In genomic region chr19:17774061-17774460, GRCm38 (mm10) we compare ENCODE assay signal across 28 mouse cellular contexts.
DNase-seq lines count a peak whose midpoint lies in the region; ATAC-seq and TF ChIP-seq lines count a peak whose summit lies in the region.
"Had no signal": no experiment of that assay in that cellular context is flagged by ENCODE, and none has a peak within 500 bp of the region (broad histone marks: within the 10 kb centered on the region; RNA-seq: fewer than 3 reads in every experiment).

No protein-coding gene starts in this region.

- no peak overlapping the region for H3K4me3 ChIP-seq in forebrain, postnatal 0 days (ENCODE audit: low read depth, low read length)
- no peak overlapping the region for H3K4me3 ChIP-seq in forebrain, embryonic 11.5 days (ENCODE audit: low read depth, low read length)
- H3K4me3 ChIP-seq in liver, adult 2 months (ENCODE audit: insufficient read depth, low read depth, low read length) = no peak overlapping the region
- H3K4me3 ChIP-seq in liver, embryonic 12.5 days = no peak overlapping the region
- H3K4me3 ChIP-seq: embryonic facial prominence, embryonic 10.5 days; embryonic facial prominence, embryonic 13.5 days; erythroblast, embryonic 14.5 days; forebrain, embryonic 15.5 days; gastrocnemius, adult 2 months; heart, embryonic 12.5 days; heart, embryonic 15.5 days; hindbrain, embryonic 10.5 days; hindbrain, embryonic 13.5 days; intestine, embryonic 15.5 days had no signal

- DNase-seq in adrenal gland, postnatal 10 days = peak; percentile 39
- DNase-seq in adrenal gland, adult 18-20 months (ENCODE audit: low spot score in 2 of 2) = no peak
- DNase-seq in forebrain, postnatal 0 days = no peak
- no peak for DNase-seq in forebrain, embryonic 11.5 days (ENCODE audit: low spot score)
- DNase-seq in liver, adult 2 months (ENCODE audit: extremely low read depth, low read depth, low spot score) = peak; percentile 66
- DNase-seq: adrenal gland, postnatal 36 days; cerebellum, adult 11-12 months; cerebellum, adult 8-10 months; cerebellum, postnatal 10 days; cerebellum, postnatal 36 days; embryo, embryonic 11 days; gastrocnemius, adult 2 months; gastrocnemius, postnatal 25 days; heart, postnatal 10 days; heart, postnatal 36 days; kidney, adult 11 months had no signal

- H3K9me3 ChIP-seq in forebrain, postnatal 0 days (ENCODE audit: low read length) = no peaks in the 10 kb centered on the region
- H3K9me3 ChIP-seq in forebrain, embryonic 11.5 days (ENCODE audit: control insufficient read depth, low read length) = no peaks in the 10 kb centered on the region
- H3K9me3 ChIP-seq in liver, embryonic 12.5 days (replicated peaks) = no peaks in the 10 kb centered on the region
- H3K9me3 ChIP-seq: embryonic facial prominence, embryonic 10.5 days; embryonic facial prominence, embryonic 13.5 days; forebrain, embryonic 15.5 days; heart, embryonic 12.5 days; heart, embryonic 15.5 days; hindbrain, embryonic 10.5 days; hindbrain, embryonic 13.5 days; intestine, embryonic 15.5 days had no signal

- no peak overlapping the region for H3K4me2 ChIP-seq in forebrain, postnatal 0 days (ENCODE audit: low read depth)
- H3K4me2 ChIP-seq in forebrain, embryonic 11.5 days (ENCODE audit: low read depth, low read length, severe bottlenecking) = no peak overlapping the region
- no peak overlapping the region for H3K4me2 ChIP-seq in liver, embryonic 12.5 days
- H3K4me2 ChIP-seq: embryonic facial prominence, embryonic 13.5 days; forebrain, embryonic 15.5 days; heart, embryonic 12.5 days; heart, embryonic 15.5 days; hindbrain, embryonic 13.5 days; intestine, embryonic 15.5 days had no signal

- no peak for TF ChIP-seq CTCF in forebrain, postnatal 0 days (IDR thresholded peaks at IDR 0.05; ENCODE audit: low read depth)
- TF ChIP-seq CTCF in liver, adult 2 months (IDR thresholded peaks at IDR 0.05; ENCODE audit: low read depth, low read length) = no peak

- no peak for TF ChIP-seq POLR2A in liver, adult 2 months (IDR thresholded peaks at IDR 0.05; ENCODE audit: extremely low read depth, insufficient read depth, low read length)

- no peaks in the 10 kb centered on the region for H3K4me1 ChIP-seq in forebrain, postnatal 0 days (ENCODE audit: insufficient read depth)
- no peaks in the 10 kb centered on the region for H3K4me1 ChIP-seq in forebrain, embryonic 11.5 days (replicated peaks; ENCODE audit: control insufficient read depth, insufficient read depth, low read length)
- H3K4me1 ChIP-seq in liver, adult 2 months (ENCODE audit: control insufficient read depth, insufficient read depth, low read length) = peaks cover 15% of the 10 kb centered on the region
- no peaks in the 10 kb centered on the region for H3K4me1 ChIP-seq in liver, embryonic 12.5 days
- H3K4me1 ChIP-seq: forebrain, embryonic 15.5 days; heart, embryonic 12.5 days; heart, embryonic 15.5 days; hindbrain, embryonic 10.5 days; hindbrain, embryonic 13.5 days had no signal

- H3K9ac ChIP-seq in forebrain, postnatal 0 days = no peak overlapping the region
- no peak overlapping the region for H3K9ac ChIP-seq in forebrain, embryonic 11.5 days (ENCODE audit: low read length)
- H3K9ac ChIP-seq in liver, adult 2 months (ENCODE audit: low read depth, low read length) = no peak overlapping the region
- H3K9ac ChIP-seq in liver, embryonic 12.5 days = no peak overlapping the region
- H3K9ac ChIP-seq: embryonic facial prominence, embryonic 13.5 days; forebrain, embryonic 15.5 days; heart, embryonic 12.5 days; heart, embryonic 15.5 days; hindbrain, embryonic 13.5 days; intestine, embryonic 15.5 days had no signal

- peaks cover 3% of the 10 kb centered on the region; the same call in 1 of the 2 replicates for H3K79me2 ChIP-seq in liver, adult 2 months (ENCODE audit: control insufficient read depth, insufficient read depth, low read length)

- peak; percentile 32; the same call in 1 of the 2 replicates for ATAC-seq in forebrain, postnatal 0 days
- ATAC-seq in forebrain, embryonic 11.5 days (replicated peaks; ENCODE audit: low FRiP score) = no peak
- no peak for ATAC-seq in liver, embryonic 12.5 days
- ATAC-seq: activated CD4-positive, CD25-positive, alpha-beta regulatory T cell, adult 4 months; forebrain, embryonic 15.5 days; hindbrain, embryonic 16.5 days; intestine, embryonic 15.5 days had no signal

- no peak overlapping the region for H3K27ac ChIP-seq in forebrain, postnatal 0 days (ENCODE audit: low read depth, low read length)
- H3K27ac ChIP-seq in forebrain, embryonic 11.5 days (ENCODE audit: low read depth, low read length) = no peak overlapping the region
- H3K27ac ChIP-seq in liver, adult 2 months (replicated peaks; ENCODE audit: insufficient read depth, low read depth, low read length) = no peak overlapping the region
- no peak overlapping the region for H3K27ac ChIP-seq in liver, embryonic 12.5 days
- H3K27ac ChIP-seq: embryonic facial prominence, embryonic 10.5 days; embryonic facial prominence, embryonic 13.5 days; forebrain, embryonic 15.5 days; gastrocnemius, adult 2 months; heart, embryonic 15.5 days; hindbrain, embryonic 10.5 days; hindbrain, embryonic 13.5 days; intestine, embryonic 15.5 days had no signal

- WGBS in forebrain, postnatal 0 days = 48% methylated on average over 1 of the region's 1 CpGs
- WGBS in forebrain, embryonic 11.5 days = 89% methylated on average over 1 of the region's 1 CpGs
- WGBS in liver, adult 2 months = 23% methylated on average over 1 of the region's 1 CpGs
- 32% methylated on average over 1 of the region's 1 CpGs for WGBS in liver, embryonic 12.5 days (ENCODE audit: insufficient replicate concordance)

- no peaks in the 10 kb centered on the region for H3K36me3 ChIP-seq in forebrain, postnatal 0 days (ENCODE audit: insufficient read depth)
- no peaks in the 10 kb centered on the region for H3K36me3 ChIP-seq in forebrain, embryonic 11.5 days (ENCODE audit: control insufficient read depth, insufficient read depth, low read length)
- no peaks in the 10 kb centered on the region for H3K36me3 ChIP-seq in liver, adult 2 months (ENCODE audit: control insufficient read depth, insufficient read depth, low read length)
- H3K36me3 ChIP-seq in liver, embryonic 12.5 days = no peaks in the 10 kb centered on the region
- H3K36me3 ChIP-seq: embryonic facial prominence, embryonic 10.5 days; embryonic facial prominence, embryonic 13.5 days; forebrain, embryonic 15.5 days; heart, embryonic 12.5 days; heart, embryonic 15.5 days; hindbrain, embryonic 10.5 days; hindbrain, embryonic 13.5 days; intestine, embryonic 15.5 days had no signal

- no peaks in the 10 kb centered on the region for H3K27me3 ChIP-seq in forebrain, postnatal 0 days (ENCODE audit: insufficient read depth, low read length)
- no peaks in the 10 kb centered on the region for H3K27me3 ChIP-seq in forebrain, embryonic 11.5 days (ENCODE audit: control insufficient read depth, insufficient read depth, low read length)
- no peaks in the 10 kb centered on the region for H3K27me3 ChIP-seq in liver, adult 2 months (ENCODE audit: control insufficient read depth, insufficient read depth, low read length)
- no peaks in the 10 kb centered on the region for H3K27me3 ChIP-seq in liver, embryonic 12.5 days (replicated peaks)
- H3K27me3 ChIP-seq: embryonic facial prominence, embryonic 13.5 days; forebrain, embryonic 15.5 days; heart, embryonic 12.5 days; heart, embryonic 15.5 days; hindbrain, embryonic 13.5 days; intestine, embryonic 15.5 days had no signal

Comparison
In these comparisons a context has a peak if more than half of its experiments do, and no peak if none do; other contexts are left out.
1. DNase-seq: peak in adrenal gland, postnatal 10 days (single experiment) and liver, adult 2 months (single experiment); none in adrenal gland, adult 18-20 months (0 of 2), forebrain, postnatal 0 days (single experiment) and forebrain, embryonic 11.5 days (single experiment).